Mouse (Mus musculus): ENCODE measurements around the gene Mesp1.

Gene Mesp1

DNA sequence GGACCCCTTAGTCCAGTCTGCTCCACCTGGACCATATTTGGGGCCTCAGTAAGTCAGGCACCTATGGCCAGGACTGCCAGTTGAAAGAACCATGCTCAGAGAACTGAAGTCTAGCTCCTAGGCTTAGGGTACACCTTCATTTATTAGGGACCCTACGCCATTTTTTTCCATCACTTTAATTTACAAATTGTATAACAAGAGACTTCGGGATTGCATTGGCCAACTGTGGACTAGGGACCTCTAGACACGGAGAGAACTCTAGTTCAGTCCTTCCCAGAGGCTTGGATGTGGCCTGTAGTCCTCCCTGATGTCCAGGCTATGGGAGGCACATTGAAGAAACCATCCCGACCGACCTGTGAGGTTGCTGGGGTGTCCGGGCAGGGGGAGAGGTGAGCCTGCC is at the start of gene Mesp1:
Gene Mesp1, minus strand, starts transcription at position 101 of the 400 bp plus-strand sequence.
- no peak for DNase-seq (ENCODE audit: low read depth)

- DNase-seq (ENCODE audit: low read depth): no peak
Observed at GRCm38 (mm10) chr7:79842163-79842562, 48.6 kb upstream of the Mesp1 start.

DNA sequence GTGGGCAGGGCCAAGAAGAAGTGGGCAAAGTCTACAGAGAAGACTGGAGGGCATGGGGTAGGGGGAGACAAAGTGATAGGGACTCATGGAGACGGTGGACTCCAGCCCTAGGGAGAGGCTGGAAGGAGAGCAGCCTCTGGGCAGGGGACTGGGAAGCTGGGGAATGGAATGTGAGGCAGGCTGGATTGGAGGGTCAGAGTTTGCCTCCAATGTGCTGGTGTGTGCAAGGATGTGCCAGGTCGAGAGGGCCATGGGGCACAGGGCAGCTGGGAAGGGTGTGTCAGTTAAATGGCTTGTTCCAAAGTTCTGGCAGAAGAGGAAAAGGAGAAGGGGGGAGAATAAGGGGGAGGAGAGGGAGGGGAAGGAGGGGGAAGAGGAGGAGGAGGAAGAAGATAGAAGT is 43.7 kb upstream of the Mesp1 start:
- DNase-seq (ENCODE audit: low read depth): no peak

DNA sequence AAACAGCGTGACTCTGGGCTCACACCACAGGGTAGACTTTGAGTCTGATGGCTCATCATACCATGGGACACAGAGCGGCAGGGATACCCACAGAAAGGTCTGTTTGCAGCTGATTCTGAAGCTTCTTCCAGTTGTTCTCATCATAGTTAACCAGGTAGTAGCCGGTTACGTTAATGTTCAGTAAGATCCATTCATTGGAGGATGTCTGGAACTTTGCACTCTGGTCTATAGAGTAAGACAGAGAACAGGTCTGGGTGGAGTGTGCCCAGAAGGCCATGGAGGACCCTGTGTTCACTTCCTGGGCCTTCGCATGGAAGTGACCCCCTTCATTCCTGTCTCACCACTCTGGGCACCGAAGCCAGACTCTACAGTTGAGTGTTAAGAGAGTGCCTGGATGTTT is 41.6 kb upstream of the Mesp1 start:
- DNase-seq (ENCODE audit: low read depth): no peak

- no peak for DNase-seq (ENCODE audit: low read depth)
Observed at GRCm38 (mm10) chr7:79832980-79833379, 39.4 kb upstream of the Mesp1 start.

DNA sequence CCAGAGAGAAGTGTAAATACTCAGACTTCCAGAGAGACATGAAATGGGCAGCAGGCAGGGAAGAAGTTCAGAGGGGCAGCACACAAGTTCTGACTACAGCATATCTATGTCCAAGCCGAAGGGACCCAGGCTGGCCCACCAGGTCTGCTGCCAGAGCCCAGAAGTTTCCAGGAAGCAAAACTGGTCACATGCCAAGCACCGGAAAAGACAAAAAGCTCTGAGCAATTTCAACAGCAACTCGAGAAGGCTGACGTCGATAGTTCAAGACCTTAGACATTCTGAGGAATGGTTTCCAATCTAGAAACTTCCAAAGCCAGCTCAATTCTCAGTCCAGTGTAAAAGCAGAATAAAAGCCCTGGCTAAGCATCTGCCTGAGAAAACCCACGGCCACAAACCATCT is 38.0 kb upstream of the Mesp1 start:
- DNase-seq (ENCODE audit: low read depth): no peak

GRCm38 (mm10) chr7:79831145-79831544 is 37.6 kb upstream of the Mesp1 start:
- no peak for DNase-seq (ENCODE audit: low read depth)

GRCm38 (mm10) chr7:79828341-79828740 is 34.8 kb upstream of the Mesp1 start:
- DNase-seq (ENCODE audit: low read depth): no peak

- DNase-seq (ENCODE audit: low read depth): no peak
Observed at GRCm38 (mm10) chr7:79822092-79822695, 28.6 kb upstream of the Mesp1 start.

DNA sequence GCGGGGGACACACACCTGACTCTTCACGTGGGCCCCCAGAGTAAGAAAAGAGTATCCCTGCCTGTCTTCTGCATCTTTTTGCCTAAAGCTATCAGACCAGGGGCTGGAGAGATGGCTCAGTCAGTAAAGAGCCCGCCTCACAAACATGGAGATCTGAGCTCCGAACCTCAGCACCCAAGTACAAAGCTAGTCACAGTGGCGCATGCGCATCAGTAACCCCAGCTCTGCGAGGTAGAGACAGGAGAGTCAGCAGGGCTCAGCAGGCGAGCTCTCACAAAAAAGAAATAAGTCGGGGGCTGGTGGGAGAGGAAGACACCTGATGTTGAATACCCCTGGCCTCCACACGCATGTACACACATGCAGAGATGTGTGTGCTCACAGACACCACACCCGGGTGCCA is 26.4 kb upstream of the Mesp1 start:
- DNase-seq (ENCODE audit: low read depth): no peak

DNA sequence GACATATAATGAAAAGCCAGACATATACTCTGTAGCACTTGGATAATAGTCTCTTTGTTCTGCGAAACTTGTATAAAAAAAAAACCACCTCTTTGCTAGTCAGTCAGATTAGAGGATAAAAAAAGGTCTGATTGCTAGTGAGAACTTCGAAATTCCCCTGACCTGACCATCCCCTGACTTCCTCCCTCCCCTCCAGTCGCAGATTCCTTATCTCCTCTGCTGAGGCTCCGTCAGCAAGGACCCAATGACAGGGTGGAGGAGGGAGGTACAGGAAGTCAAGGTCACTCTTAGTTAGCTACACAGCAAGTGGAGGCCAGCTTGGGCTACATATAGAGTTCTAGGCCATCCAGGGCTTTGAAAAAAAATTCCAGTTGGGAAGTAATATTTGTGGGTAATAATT is 25.9 kb upstream of the Mesp1 start:
- no peak for DNase-seq (ENCODE audit: low read depth)

DNA sequence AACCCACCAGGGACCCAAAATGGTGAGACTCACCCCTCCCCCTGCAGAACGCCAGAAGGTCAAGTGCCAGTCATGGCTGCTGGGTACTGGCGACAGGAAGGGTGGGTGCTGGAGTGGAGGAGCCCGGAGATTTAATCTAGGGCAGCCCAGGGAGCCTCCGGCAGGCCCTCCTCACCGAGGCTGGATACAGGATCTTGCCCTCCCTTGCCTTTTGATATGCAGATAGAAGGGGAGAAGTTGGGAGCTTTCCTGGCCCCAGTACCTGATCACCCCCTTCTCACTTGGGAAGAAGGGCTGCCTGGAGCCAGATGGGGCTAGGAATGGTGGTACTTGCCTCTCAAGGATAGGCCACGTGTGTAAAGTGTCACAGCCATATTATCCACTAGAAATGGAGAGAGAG is 24.7 kb upstream of the Mesp1 start:
- no peak for DNase-seq (ENCODE audit: low read depth)

- no peak for DNase-seq (ENCODE audit: low read depth)
Observed at GRCm38 (mm10) chr7:79813409-79813808, 19.8 kb upstream of the Mesp1 start.

- no peak for DNase-seq (ENCODE audit: low read depth)
Observed at GRCm38 (mm10) chr7:79810611-79811506, 17.3 kb upstream of the Mesp1 start, which contains the start of gene Mesp2. TSS of gene Mesp2 (plus strand) at chr7:79810727.

DNA sequence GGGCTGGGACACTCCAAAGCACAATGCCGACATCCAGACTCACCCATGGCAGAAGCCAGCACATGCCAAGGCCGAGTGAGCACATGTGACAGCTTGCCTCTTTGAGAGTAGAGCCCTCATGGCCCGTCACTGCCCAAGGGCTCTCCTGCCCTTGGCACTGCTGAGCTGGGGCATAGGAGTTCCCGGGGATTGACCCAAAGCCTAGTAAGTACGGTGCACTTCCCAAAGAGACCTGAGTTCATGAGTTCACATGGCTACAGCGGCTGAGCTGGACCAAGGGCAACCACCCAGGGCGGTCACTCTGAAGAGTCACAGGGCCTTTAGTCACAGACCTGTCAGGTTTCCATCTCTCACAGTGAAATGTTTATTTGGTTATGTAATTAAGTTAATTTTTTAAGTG is 15.0 kb upstream of the Mesp1 start:
- DNase-seq (ENCODE audit: low read depth): no peak

DNA sequence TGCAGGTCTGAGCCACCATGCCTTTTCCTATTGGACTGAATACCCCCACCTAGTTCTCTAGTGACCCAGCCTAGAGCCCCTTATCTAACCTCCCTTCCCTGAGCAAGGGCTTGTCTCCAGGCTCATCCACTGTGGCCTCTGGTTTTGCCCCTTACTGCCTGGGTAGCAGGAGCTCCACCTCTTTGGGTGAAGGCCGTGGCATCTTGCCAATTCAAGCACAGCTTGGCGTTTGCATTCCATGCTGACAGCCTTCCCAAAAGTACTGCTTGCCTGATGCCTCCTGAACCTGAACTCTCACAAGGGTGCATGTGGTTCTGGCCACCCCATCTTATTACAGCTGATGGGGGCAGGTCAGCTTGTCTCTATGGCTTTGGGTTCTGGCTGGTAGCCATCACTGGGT is 10.3 kb upstream of the Mesp1 start:
- DNase-seq (ENCODE audit: low read depth): no peak

DNA sequence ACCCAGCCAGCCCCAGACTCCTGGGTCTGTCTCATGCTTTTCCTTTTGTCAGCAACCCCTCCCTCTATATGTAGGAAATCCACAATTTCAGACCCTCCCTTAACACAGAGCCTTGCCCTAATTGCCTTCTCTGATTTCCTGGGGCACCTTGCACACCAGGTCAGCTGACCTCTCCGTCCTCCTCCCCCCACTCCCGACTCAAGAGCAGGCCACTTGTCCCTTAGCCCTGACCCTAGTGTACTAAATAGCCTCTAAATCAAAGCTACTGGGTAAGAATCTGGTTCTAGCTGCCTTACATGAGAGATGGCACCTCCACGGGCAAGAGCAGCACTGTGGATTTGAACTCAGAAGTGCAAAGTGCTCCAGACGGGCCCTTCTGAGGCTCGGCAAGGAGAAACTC is 8.4 kb upstream of the Mesp1 start:
- no peak for DNase-seq (ENCODE audit: low read depth)

- no peak for DNase-seq (ENCODE audit: low read depth)
Observed at GRCm38 (mm10) chr7:79801391-79801790, 7.8 kb upstream of the Mesp1 start.

DNA sequence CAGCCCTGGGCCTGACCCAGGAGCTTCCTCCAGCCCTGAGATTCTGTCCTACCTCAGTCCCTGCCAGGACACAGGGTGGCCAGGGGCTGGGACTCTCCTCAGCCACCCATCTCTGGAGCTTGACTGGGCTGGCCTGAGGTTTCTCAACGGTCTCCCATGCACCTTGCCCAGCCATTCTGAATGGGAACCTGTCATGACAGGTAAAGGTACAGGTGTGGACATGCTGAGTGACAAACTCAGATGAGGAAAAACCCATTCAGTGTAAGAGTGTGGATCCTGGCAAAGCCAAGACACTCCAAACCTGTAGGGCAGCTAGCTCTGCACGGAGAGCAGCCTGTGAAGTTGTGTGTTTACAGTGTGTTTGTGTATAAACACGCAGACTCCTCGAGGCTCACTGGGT is 6.7 kb upstream of the Mesp1 start:
- DNase-seq (ENCODE audit: low read depth): no peak

GRCm38 (mm10) chr7:79799506-79799905 is 5.9 kb upstream of the Mesp1 start:
- DNase-seq (ENCODE audit: low read depth): no peak

- no peak for DNase-seq (ENCODE audit: low read depth)
Observed at GRCm38 (mm10) chr7:79799048-79799447, 5.5 kb upstream of the Mesp1 start.

DNA sequence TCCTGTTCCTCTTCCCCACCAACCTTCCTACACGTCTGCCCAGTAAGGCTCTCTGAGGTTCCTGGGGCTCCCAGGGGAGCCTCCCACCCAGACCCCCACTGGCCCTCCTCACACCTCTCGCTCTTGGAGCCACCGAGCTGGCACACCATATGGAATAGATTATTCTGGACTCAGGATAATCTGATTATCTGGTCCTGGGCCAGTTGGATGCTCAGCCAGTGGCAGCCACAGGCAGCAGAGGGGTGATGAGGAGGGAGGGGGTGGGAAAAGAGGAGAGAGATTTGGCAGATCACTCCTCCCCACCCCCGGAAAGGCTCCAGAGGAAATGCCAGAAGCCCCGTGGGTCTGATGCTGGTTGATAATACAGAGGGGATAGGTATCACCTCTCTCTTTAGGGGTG is 5.0 kb upstream of the Mesp1 start:
- no peak for DNase-seq (ENCODE audit: low read depth)

GRCm38 (mm10) chr7:79792635-79793421 is 760 bp downstream of the Mesp1 start:
- DNase-seq (ENCODE audit: low read depth): no peak
